Mouse (Mus musculus) thymus, adult 2 months (tissue): ENCODE measurements around the gene Cbln1. TPM values are rescaled to one million over a fixed set of nuclear protein-coding genes. Genes with fewer than 3 reads are reported as not detected.

ENCODE experiments used
- DNase-seq: peaks from one replicate; pipeline ENCODE4 v3.0.0; 2021
- H3K27ac ChIP-seq: fragments of 200-500 bp; 2 replicates; pipeline ENCODE4 v1.5.1; 2012; ENCODE audit warnings: low read length, control low read depth; ENCODE audit not compliant: control insufficient read depth, insufficient read depth
- H3K27me3 ChIP-seq: fragments of 200-500 bp; 2 replicates; pipeline ENCODE4 v1.6.1; 2012; ENCODE audit warnings: mild to moderate bottlenecking, low read length, moderate library complexity, mixed read lengths; ENCODE audit not compliant: control insufficient read depth, insufficient read depth
- H3K36me3 ChIP-seq: fragments of 200-500 bp; 2 replicates; pipeline ENCODE4 v1.6.1; 2012; ENCODE audit warnings: mild to moderate bottlenecking, low read length, moderate library complexity; ENCODE audit not compliant: control insufficient read depth, insufficient read depth
- H3K4me1 ChIP-seq: fragments of 200-500 bp; replicated peaks from 2 replicates; pipeline ENCODE4 v1.6.1; 2012; ENCODE audit warnings: low read length; ENCODE audit not compliant: control insufficient read depth, insufficient read depth
- H3K4me3 ChIP-seq: fragments of 200-500 bp; 2 replicates; pipeline ENCODE4 v1.5.1; 2012; ENCODE audit warnings: mild to moderate bottlenecking, low read length, control low read depth, moderate library complexity; ENCODE audit not compliant: control insufficient read depth, insufficient read depth
- CTCF ChIP-seq: fragments of 200-500 bp; IDR thresholded peaks from 2 replicates; pipeline ENCODE4 v1.5.1; 2012; ENCODE audit warnings: mild to moderate bottlenecking, control low read depth, low read length, moderate library complexity, borderline replicate concordance; ENCODE audit not compliant: control insufficient read depth, poor library complexity, insufficient read depth; ENCODE audit errors: extremely low read depth
- POLR2A ChIP-seq: fragments of 200-500 bp; IDR thresholded peaks from 2 replicates; pipeline ENCODE4 v1.6.1; 2012; ENCODE audit warnings: mild to moderate bottlenecking, low read length, control low read depth, moderate library complexity; ENCODE audit not compliant: control insufficient read depth, poor library complexity, insufficient read depth; ENCODE audit errors: extremely low read depth
- WGBS: fragments of 180-500 bp; shearing (Covaris S2); methylation state at CpG from one replicate; pipeline ENCODE4 v1.1.7; 2018; 5-methylcytosine and 5-hydroxymethylcytosine counted together
- polyA plus RNA-seq: library from polyadenylated mRNA; depleted of rRNA; stranded (reverse); fragments of >200 nt; gene quantifications from 2 replicates; pipeline ENCODE4 v1.2.3, GENCODE M21; 2012

The Cbln1 gene
- polyA plus RNA-seq, 1 experiment: 0.12 TPM

- no peak overlapping the region for H3K4me3 ChIP-seq
- DNase-seq: no peak
- 43% methylated on average over 3 of the region's 3 CpGs for WGBS
- no peaks in the 10 kb centered on the region for H3K36me3 ChIP-seq
- TF ChIP-seq CTCF: no peak
- TF ChIP-seq POLR2A: no peak
- H3K4me1 ChIP-seq: peaks cover 6% of the 10 kb centered on the region
- H3K27me3 ChIP-seq: peaks cover 15% of the 10 kb centered on the region
- H3K27ac ChIP-seq: no peak overlapping the region
These were observed 4.5 kb downstream of the Cbln1 start for GRCm38 (mm10) chr8:87467906-87468305.

- Histone ChIP-seq H3K4me1 (no peaks in the 10 kb centered on the region), H3K36me3 (no peaks in the 10 kb centered on the region), H3K27ac (no peak overlapping the region), H3K4me3 (no peak overlapping the region), H3K27me3 (peaks cover 10% of the 10 kb centered on the region)
- TF ChIP-seq CTCF: no peak
- TF ChIP-seq POLR2A: no peak
- WGBS: 67% methylated on average over 1 of the region's 1 CpGs
- no peak for DNase-seq
These were observed 5.3 kb downstream of the Cbln1 start for GRCm38 (mm10) chr8:87466936-87467602.

- no peak for TF ChIP-seq POLR2A
- TF ChIP-seq CTCF: no peak
- Histone ChIP-seq H3K36me3 (no peaks in the 10 kb centered on the region), H3K27ac (no peak overlapping the region), H3K27me3 (peaks cover 10% of the 10 kb centered on the region), H3K4me1 (no peaks in the 10 kb centered on the region), H3K4me3 (no peak overlapping the region)
- no peak for DNase-seq
- 59% methylated on average over 6 of the region's 6 CpGs for WGBS
These were observed 6.1 kb downstream of the Cbln1 start for GRCm38 (mm10) chr8:87466335-87466734.

GRCm38 (mm10) chr8:87464446-87464845 lies 8.0 kb downstream of the Cbln1 start:
- Histone ChIP-seq H3K4me3 (no peak overlapping the region), H3K27ac (no peak overlapping the region), H3K27me3 (no peaks in the 10 kb centered on the region), H3K36me3 (no peaks in the 10 kb centered on the region), H3K4me1 (no peaks in the 10 kb centered on the region)
- no peak for DNase-seq
- TF ChIP-seq CTCF (no peak), POLR2A (no peak)
- 86% methylated on average over 3 of the region's 3 CpGs for WGBS

GRCm38 (mm10) chr8:87461801-87462200 lies 10.6 kb downstream of the Cbln1 start:
- Histone ChIP-seq H3K4me3 (no peak overlapping the region), H3K36me3 (no peaks in the 10 kb centered on the region), H3K27ac (no peak overlapping the region), H3K27me3 (no peaks in the 10 kb centered on the region), H3K4me1 (no peaks in the 10 kb centered on the region)
- WGBS: 68% methylated on average over 5 of the region's 5 CpGs
- TF ChIP-seq POLR2A (no peak), CTCF (no peak)
- no peak for DNase-seq

GRCm38 (mm10) chr8:87456949-87457348 lies 15.5 kb downstream of the Cbln1 start:
- no peaks in the 10 kb centered on the region for H3K27me3 ChIP-seq
- H3K27ac ChIP-seq: no peak overlapping the region
- 85% methylated on average over 4 of the region's 4 CpGs for WGBS
- no peak for TF ChIP-seq CTCF
- TF ChIP-seq POLR2A: no peak
- no peak overlapping the region for H3K4me3 ChIP-seq
- no peak for DNase-seq
- no peaks in the 10 kb centered on the region for H3K36me3 ChIP-seq
- H3K4me1 ChIP-seq: no peaks in the 10 kb centered on the region

GRCm38 (mm10) chr8:87452815-87453214 lies 19.6 kb downstream of the Cbln1 start:
- Histone ChIP-seq H3K36me3 (no peaks in the 10 kb centered on the region), H3K4me1 (no peaks in the 10 kb centered on the region), H3K27ac (no peak overlapping the region), H3K27me3 (no peaks in the 10 kb centered on the region), H3K4me3 (no peak overlapping the region)
- no peak for DNase-seq
- TF ChIP-seq POLR2A (no peak), CTCF (no peak)
- 91% methylated on average over 4 of the region's 4 CpGs for WGBS
